Mouse (Mus musculus): ENCODE results near the gene Adamtsl1. TPM values are rescaled to one million over a fixed set of nuclear protein-coding genes. Genes with fewer than 3 reads are reported as not detected.

Adamtsl1 gene
- total and polyA plus RNA-seq, 3 experiments = 0.05 TPM; not detected in 2

GRCm38 (mm10) chr4:86286572-86286971 lies 772.6 kb downstream of the Adamtsl1 start:
- DNase-seq (ENCODE audit: low spot score) (no peak), ATAC-seq (ENCODE audit: extremely low read depth, insufficient number of reproducible peaks, low FRiP score, poor library complexity, severe bottlenecking) (no peak)
- H3K36me3 ChIP-seq (replicated peaks) = no peaks in the 10 kb centered on the region

DNA sequence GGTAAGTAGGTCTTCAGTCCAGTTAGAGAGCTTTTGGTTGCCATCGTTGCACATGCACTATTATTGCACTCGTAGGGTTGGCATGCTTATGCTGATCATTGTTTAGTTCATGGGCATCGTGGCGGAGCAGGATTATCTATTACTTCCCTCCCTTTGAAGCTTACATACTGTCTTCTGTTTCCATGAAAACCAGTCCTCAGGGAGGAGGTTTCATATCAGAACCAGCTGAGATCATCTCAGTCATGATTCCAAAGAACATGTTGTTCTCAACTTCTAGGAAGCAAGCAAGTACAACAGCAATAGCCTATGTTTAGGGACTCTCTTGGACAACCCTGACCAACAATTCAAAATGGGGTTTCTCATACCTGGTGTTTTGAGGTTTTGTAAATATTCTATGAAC lies 774.3 kb downstream of the Adamtsl1 start:
- no peak for DNase-seq (ENCODE audit: low spot score)
- H3K4me3 ChIP-seq (ENCODE audit: low read depth, low read length) = no peak overlapping the region
- no peaks in the 10 kb centered on the region for H3K27me3 ChIP-seq (ENCODE audit: insufficient read depth, low read length)
- TF ChIP-seq GATA2 (IDR thresholded peaks at IDR 0.05; ENCODE audit: borderline replicate concordance, low read depth, low read length) (no peak), GATA1 (IDR thresholded peaks at IDR 0.05; ENCODE audit: borderline replicate concordance, low read length) (no peak), POLR2AphosphoS5 (IDR thresholded peaks at IDR 0.05; ENCODE audit: insufficient replicate concordance, low read depth, low read length) (no peak), CTCF (IDR thresholded peaks at IDR 0.05; ENCODE audit: low read depth, low read length) (no peak), TAL1 (conservative IDR thresholded peaks at IDR 0.05; ENCODE audit: low read depth, low read length) (no peak)
- no peak for ATAC-seq (ENCODE audit: extremely low read depth, insufficient number of reproducible peaks, low FRiP score, poor library complexity, severe bottlenecking)
- H3K4me1 ChIP-seq (ENCODE audit: insufficient read depth, low read depth, low read length) = peaks cover 6% of the 10 kb centered on the region
- H3K36me3 ChIP-seq (replicated peaks) = no peaks in the 10 kb centered on the region
- no peaks in the 10 kb centered on the region for H3K9me3 ChIP-seq (replicated peaks)

More at GRCm38 (mm10) chr4:86286572-86286971, 772.6 kb downstream of the Adamtsl1 start:
- TF ChIP-seq GATA2 (IDR thresholded peaks at IDR 0.05; ENCODE audit: borderline replicate concordance, low read depth, low read length) = no peak
- peaks cover 6% of the 10 kb centered on the region for H3K4me1 ChIP-seq (ENCODE audit: insufficient read depth, low read depth, low read length)
- no peaks in the 10 kb centered on the region for H3K9me3 ChIP-seq (replicated peaks)
- H3K4me3 ChIP-seq (ENCODE audit: low read depth, low read length) = no peak overlapping the region
- H3K27me3 ChIP-seq (ENCODE audit: insufficient read depth, low read length) = no peaks in the 10 kb centered on the region

- no peaks in the 10 kb centered on the region for H3K27me3 ChIP-seq (ENCODE audit: insufficient read depth, low read length)
- peaks cover 6% of the 10 kb centered on the region for H3K4me1 ChIP-seq (ENCODE audit: insufficient read depth, low read depth, low read length)
- H3K9me3 ChIP-seq (replicated peaks) = no peaks in the 10 kb centered on the region
- no peaks in the 10 kb centered on the region for H3K36me3 ChIP-seq (replicated peaks)
- TF ChIP-seq GATA2 (IDR thresholded peaks at IDR 0.05; ENCODE audit: borderline replicate concordance, low read depth, low read length) (no peak), GATA1 (IDR thresholded peaks at IDR 0.05; ENCODE audit: borderline replicate concordance, low read length) (no peak), POLR2AphosphoS5 (IDR thresholded peaks at IDR 0.05; ENCODE audit: insufficient replicate concordance, low read depth, low read length) (no peak), CTCF (IDR thresholded peaks at IDR 0.05; ENCODE audit: low read depth, low read length) (no peak), TAL1 (conservative IDR thresholded peaks at IDR 0.05; ENCODE audit: low read depth, low read length) (no peak)
- DNase-seq (ENCODE audit: low spot score) (no peak), ATAC-seq (ENCODE audit: extremely low read depth, insufficient number of reproducible peaks, low FRiP score, poor library complexity, severe bottlenecking) (no peak)
- H3K4me3 ChIP-seq (ENCODE audit: low read depth, low read length) = no peak overlapping the region
Measured at GRCm38 (mm10) chr4:86289511-86290273, 775.7 kb downstream of the Adamtsl1 start.

DNA sequence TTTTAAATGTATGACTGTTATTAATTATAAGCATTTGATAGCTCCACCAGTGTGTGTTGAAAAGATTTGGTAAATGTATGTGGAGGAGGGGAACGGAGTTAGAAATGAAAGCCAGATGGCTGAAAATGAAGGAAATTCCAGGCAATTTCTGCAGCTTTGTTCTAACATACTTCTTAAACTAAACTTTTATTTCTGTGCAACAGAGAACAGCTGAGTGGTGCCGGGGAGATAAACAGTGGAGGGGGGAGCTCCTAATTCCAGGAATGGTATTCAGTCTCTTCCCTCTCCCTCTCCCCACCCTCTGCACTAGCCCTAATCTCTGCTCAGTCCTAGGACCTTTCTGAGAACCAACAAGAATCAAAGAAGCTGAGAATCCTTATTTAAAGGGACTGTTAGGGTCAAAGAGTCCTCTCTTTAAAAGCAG lies 780.9 kb downstream of the Adamtsl1 start:
- H3K27me3 ChIP-seq (ENCODE audit: insufficient read depth, low read length) = no peaks in the 10 kb centered on the region
- H3K4me1 ChIP-seq (ENCODE audit: insufficient read depth, low read depth, low read length) = no peaks in the 10 kb centered on the region
- no peaks in the 10 kb centered on the region for H3K9me3 ChIP-seq (replicated peaks)
- no peak for ATAC-seq (ENCODE audit: extremely low read depth, insufficient number of reproducible peaks, low FRiP score, poor library complexity, severe bottlenecking)
- no peaks in the 10 kb centered on the region for H3K36me3 ChIP-seq (replicated peaks)
- no peak for DNase-seq (ENCODE audit: low spot score)
- no peak for TF ChIP-seq POLR2AphosphoS5 (IDR thresholded peaks at IDR 0.05; ENCODE audit: insufficient replicate concordance, low read depth, low read length)
- no peak for TF ChIP-seq CTCF (IDR thresholded peaks at IDR 0.05; ENCODE audit: low read depth, low read length)
- TF ChIP-seq GATA1 (IDR thresholded peaks at IDR 0.05; ENCODE audit: borderline replicate concordance, low read length) = no peak
- TF ChIP-seq TAL1 (conservative IDR thresholded peaks at IDR 0.05; ENCODE audit: low read depth, low read length) = no peak
- TF ChIP-seq GATA2 (IDR thresholded peaks at IDR 0.05; ENCODE audit: borderline replicate concordance, low read depth, low read length) = no peak
- H3K4me3 ChIP-seq (ENCODE audit: low read depth, low read length) = no peak overlapping the region

- ATAC-seq (ENCODE audit: extremely low read depth, insufficient number of reproducible peaks, low FRiP score, poor library complexity, severe bottlenecking) (no peak), DNase-seq (ENCODE audit: low spot score) (no peak)
- no peak overlapping the region for H3K4me3 ChIP-seq (ENCODE audit: low read depth, low read length)
- H3K36me3 ChIP-seq (replicated peaks) = no peaks in the 10 kb centered on the region
- no peaks in the 10 kb centered on the region for H3K9me3 ChIP-seq (replicated peaks)
- H3K4me1 ChIP-seq (ENCODE audit: insufficient read depth, low read depth, low read length) = no peaks in the 10 kb centered on the region
- H3K27me3 ChIP-seq (ENCODE audit: insufficient read depth, low read length) = peaks cover 8% of the 10 kb centered on the region; the same call in 1 of the 2 replicates
- TF ChIP-seq TAL1 (conservative IDR thresholded peaks at IDR 0.05; ENCODE audit: low read depth, low read length) (no peak), GATA2 (IDR thresholded peaks at IDR 0.05; ENCODE audit: borderline replicate concordance, low read depth, low read length) (no peak), POLR2AphosphoS5 (IDR thresholded peaks at IDR 0.05; ENCODE audit: insufficient replicate concordance, low read depth, low read length) (no peak), CTCF (IDR thresholded peaks at IDR 0.05; ENCODE audit: low read depth, low read length) (no peak), GATA1 (IDR thresholded peaks at IDR 0.05; ENCODE audit: borderline replicate concordance, low read length) (no peak)
Measured at GRCm38 (mm10) chr4:86301469-86301868, 787.5 kb downstream of the Adamtsl1 start.

GRCm38 (mm10) chr4:86302095-86302494 lies 788.1 kb downstream of the Adamtsl1 start:
- DNase-seq (ENCODE audit: low spot score) = no peak
- Histone ChIP-seq H3K4me1 (ENCODE audit: insufficient read depth, low read depth, low read length) (no peaks in the 10 kb centered on the region), H3K36me3 (replicated peaks) (no peaks in the 10 kb centered on the region), H3K27me3 (ENCODE audit: insufficient read depth, low read length) (peaks cover 8% of the 10 kb centered on the region; the same call in 1 of the 2 replicates), H3K4me3 (ENCODE audit: low read depth, low read length) (no peak overlapping the region), H3K9me3 (replicated peaks) (no peaks in the 10 kb centered on the region)
- TF ChIP-seq GATA2 (IDR thresholded peaks at IDR 0.05; ENCODE audit: borderline replicate concordance, low read depth, low read length) = no peak
- no peak for TF ChIP-seq GATA1 (IDR thresholded peaks at IDR 0.05; ENCODE audit: borderline replicate concordance, low read length)
- TF ChIP-seq TAL1 (conservative IDR thresholded peaks at IDR 0.05; ENCODE audit: low read depth, low read length) = no peak
- TF ChIP-seq CTCF (IDR thresholded peaks at IDR 0.05; ENCODE audit: low read depth, low read length) = no peak
- no peak for TF ChIP-seq POLR2AphosphoS5 (IDR thresholded peaks at IDR 0.05; ENCODE audit: insufficient replicate concordance, low read depth, low read length)
- no peak for ATAC-seq (ENCODE audit: extremely low read depth, insufficient number of reproducible peaks, low FRiP score, poor library complexity, severe bottlenecking)

All from G1E (cell line).